Mouse (Mus musculus): ENCODE data around the gene Dctd. TPM values are rescaled to one million over a fixed set of nuclear protein-coding genes. Genes with fewer than 3 reads are reported as not detected.

The Dctd gene
- polyA plus RNA-seq, 1 experiment from 2014 or later = 36.6 TPM

- H3K27ac ChIP-seq (ENCODE audit: poor library complexity, severe bottlenecking) = no peak overlapping the region
- H3K4me3 ChIP-seq = no peak overlapping the region
- H3K4me2 ChIP-seq = no peak overlapping the region
- no peaks in the 10 kb centered on the region for H3K4me1 ChIP-seq (replicated peaks)
- no peak overlapping the region for H3K9ac ChIP-seq
- no peaks in the 10 kb centered on the region for H3K27me3 ChIP-seq (replicated peaks)
- no peak for ATAC-seq (ENCODE audit: insufficient number of reproducible peaks, low FRiP score)
- WGBS = 79% methylated on average over 7 of the region's 7 CpGs
- H3K9me3 ChIP-seq (replicated peaks) = peaks cover 20% of the 10 kb centered on the region
- H3K36me3 ChIP-seq = no peaks in the 10 kb centered on the region
Measured at GRCm38 (mm10) chr8:48183758-48184157, 84.9 kb downstream of the Dctd start.

GRCm38 (mm10) chr8:48188586-48188985 is 89.7 kb downstream of the Dctd start:
- ATAC-seq (ENCODE audit: insufficient number of reproducible peaks, low FRiP score) = no peak
- H3K4me2 ChIP-seq = no peak overlapping the region

GRCm38 (mm10) chr8:48195971-48196370 is 97.1 kb downstream of the Dctd start:
- no peak for ATAC-seq (ENCODE audit: insufficient number of reproducible peaks, low FRiP score)
- WGBS = 90% methylated on average over 9 of the region's 9 CpGs
- no peaks in the 10 kb centered on the region for H3K4me1 ChIP-seq (replicated peaks)
- H3K4me3 ChIP-seq = no peak overlapping the region
- no peaks in the 10 kb centered on the region for H3K36me3 ChIP-seq
- no peak overlapping the region for H3K4me2 ChIP-seq
- H3K27me3 ChIP-seq (replicated peaks) = no peaks in the 10 kb centered on the region
- peaks cover 5% of the 10 kb centered on the region for H3K9me3 ChIP-seq (replicated peaks)
- H3K9ac ChIP-seq = no peak overlapping the region
- H3K27ac ChIP-seq (ENCODE audit: poor library complexity, severe bottlenecking) = no peak overlapping the region

More at GRCm38 (mm10) chr8:48188586-48188985, 89.7 kb downstream of the Dctd start:
- no peak overlapping the region for H3K9ac ChIP-seq
- no peaks in the 10 kb centered on the region for H3K4me1 ChIP-seq (replicated peaks)
- no peaks in the 10 kb centered on the region for H3K27me3 ChIP-seq (replicated peaks)
- H3K27ac ChIP-seq (ENCODE audit: poor library complexity, severe bottlenecking) = no peak overlapping the region
- WGBS = 91% methylated on average over 12 of the region's 12 CpGs
- H3K9me3 ChIP-seq (replicated peaks) = peaks cover 5% of the 10 kb centered on the region; the same call in 1 of the 2 replicates
- no peak overlapping the region for H3K4me3 ChIP-seq
- no peaks in the 10 kb centered on the region for H3K36me3 ChIP-seq

DNA sequence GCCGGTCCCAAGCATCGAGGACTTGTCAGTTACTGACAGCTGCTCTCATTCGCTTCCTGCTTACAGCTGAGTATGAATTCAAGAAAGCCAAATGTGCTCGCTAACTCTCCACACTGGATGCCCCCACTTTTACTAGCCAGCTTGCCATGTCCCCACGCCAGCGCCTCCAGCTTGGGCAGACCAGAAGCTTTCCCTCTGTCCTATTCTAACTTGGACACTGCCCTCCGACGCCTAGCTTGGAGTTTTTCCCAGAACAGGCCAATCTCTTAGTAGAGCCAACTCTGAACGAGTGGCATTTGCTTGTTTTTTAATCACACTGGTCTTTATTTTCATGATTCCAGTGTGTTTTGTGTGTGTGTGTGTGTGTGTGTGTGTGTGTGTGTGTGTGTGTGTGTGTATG is 100.3 kb downstream of the Dctd start:
- 81% methylated on average over 9 of the region's 9 CpGs for WGBS
- no peaks in the 10 kb centered on the region for H3K4me1 ChIP-seq (replicated peaks)
- H3K9ac ChIP-seq = no peak overlapping the region
- H3K4me3 ChIP-seq = no peak overlapping the region
- H3K27me3 ChIP-seq (replicated peaks) = no peaks in the 10 kb centered on the region
- H3K9me3 ChIP-seq (replicated peaks) = peaks cover 5% of the 10 kb centered on the region
- no peak overlapping the region for H3K27ac ChIP-seq (ENCODE audit: poor library complexity, severe bottlenecking)
- ATAC-seq (ENCODE audit: insufficient number of reproducible peaks, low FRiP score) = no peak
- no peaks in the 10 kb centered on the region for H3K36me3 ChIP-seq
- no peak overlapping the region for H3K4me2 ChIP-seq

DNA sequence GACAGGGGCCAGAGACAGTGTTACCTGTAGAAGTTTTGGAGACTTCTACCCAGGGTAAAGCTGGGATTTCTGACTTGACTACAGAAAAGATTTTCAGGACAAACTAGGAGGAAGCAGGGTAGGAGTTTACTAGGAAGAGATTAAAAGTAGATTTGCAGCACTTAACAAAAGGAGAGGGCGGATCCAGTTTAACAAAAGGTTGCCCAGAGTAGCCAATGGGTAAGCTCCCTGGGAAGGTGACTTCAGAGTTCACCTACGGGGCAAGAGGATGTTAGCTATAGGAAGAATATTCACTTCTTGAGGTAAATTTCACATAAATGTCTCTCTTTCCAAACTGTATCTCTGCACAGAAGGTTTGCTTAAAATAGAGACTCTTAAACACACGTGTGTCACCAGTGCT is 103.7 kb downstream of the Dctd start:
- Histone ChIP-seq H3K27ac (ENCODE audit: poor library complexity, severe bottlenecking) (no peak overlapping the region), H3K9me3 (replicated peaks) (no peaks in the 10 kb centered on the region; the same call in 1 of the 2 replicates), H3K4me1 (replicated peaks) (no peaks in the 10 kb centered on the region), H3K9ac (no peak overlapping the region), H3K4me2 (no peak overlapping the region), H3K4me3 (no peak overlapping the region), H3K36me3 (no peaks in the 10 kb centered on the region), H3K27me3 (replicated peaks) (no peaks in the 10 kb centered on the region)
- no peak for ATAC-seq (ENCODE audit: insufficient number of reproducible peaks, low FRiP score)
- WGBS = 66% methylated on average over 3 of the region's 3 CpGs

Other genes starting within 250 kb of the Dctd start
- gene Wwc2, start 108.2 kb upstream of the Dctd start, polyA plus RNA-seq (2016; fragmentation: Nextera tagmentation; extraction: Ambion mirVana) = 22.1 and 23.9 TPM in 2 replicates

Data from heart, embryonic 12.5 days (tissue).